ENCODE assay signal across 22 mouse cellular contexts in genomic region chr5:38864624-38865023, GRCm38 (mm10). TPM values are rescaled to one million over a fixed set of nuclear protein-coding genes. Genes with fewer than 3 reads are reported as not detected.
DNase-seq lines count a peak whose midpoint lies in the region; ATAC-seq lines count a peak whose summit lies in the region.
"Had no signal": no experiment of that assay in that cellular context is flagged by ENCODE, and none has a peak within 500 bp of the region (broad histone marks: within the 10 kb centered on the region; RNA-seq: fewer than 3 reads in every experiment).

No protein-coding gene starts in this region.

- ATAC-seq in hematopoietic stem cell, adult 5-6 weeks (replicated peaks in 1 of 2; ENCODE audit: insufficient read depth in 1 of 2, low FRiP score in 2 of 2, low TSS enrichment in 1 of 2, low read depth in 1 of 2, poor library complexity in 2 of 2, severe bottlenecking in 2 of 2) = peak; percentile 91 to 97
- peak; percentile 53 for ATAC-seq in monocyte, adult 5-6 weeks (replicated peaks; ENCODE audit: insufficient number of reproducible peaks, low FRiP score, low TSS enrichment, poor library complexity, severe bottlenecking)
- ATAC-seq: forebrain, embryonic 13.5 days; hindbrain, postnatal 0 days; liver, embryonic 12.5 days had no signal

- peak; percentile 89 for DNase-seq in 416B (ENCODE audit: low read depth)
- peak; percentile 63 for DNase-seq in CD4-positive, CD25-positive, alpha-beta regulatory T cell, adult 2 months (ENCODE audit: low read depth, low spot score)
- DNase-seq in ovary, postnatal 36 days (ENCODE audit: low spot score) = no peak
- DNase-seq in right cerebral cortex, postnatal 10 days (ENCODE audit: low spot score in 2 of 2) = no peak
- no peak for DNase-seq in ovary, postnatal 10 days (ENCODE audit: low spot score)
- DNase-seq: cerebellum, adult 11-12 months; cerebellum, postnatal 10 days; gastrocnemius, adult 2 months; kidney, adult 18-20 months; lung, adult 18-20 months; lung, postnatal 10 days; midbrain, embryonic 14.5 days; right cerebral cortex, postnatal 25 days; spleen, adult 18-20 months; thymus, postnatal 14 days had no signal

RNA-seq across cellular contexts. Expression of gene Clnk, which starts 12.0 kb away (rescaled TPM):
- total RNA-seq in hematopoietic stem cell, adult 5-6 weeks (2017) = 12.5 and 24.8 TPM in 2 replicates
- 2.1 to 36.0 TPM (median 9.5 TPM) in 3 replicates for total RNA-seq in monocyte, adult 5-6 weeks (2017)
- total RNA-seq: adrenal gland, postnatal 4 days; gastrocnemius, adult 2 months; gastrocnemius, postnatal 4 days; hindbrain, postnatal 0 days had no signal

Comparison
In these comparisons a context has a peak if more than half of its experiments do, and no peak if none do; other contexts are left out.
1. DNase-seq: peak in 416B (single experiment) and CD4-positive, CD25-positive, alpha-beta regulatory T cell, adult 2 months (single experiment); none in ovary, postnatal 36 days (single experiment), right cerebral cortex, postnatal 10 days (0 of 2) and ovary, postnatal 10 days (single experiment).